Mouse (Mus musculus) midbrain, postnatal 0 days (tissue): ENCODE data around the gene Ryr2. TPM values are rescaled to one million over a fixed set of nuclear protein-coding genes. Genes with fewer than 3 reads are reported as not detected.
"Not testable (repeated sequence)": the region's sequence is repeated elsewhere in the genome, so short reads cannot be mapped to it uniquely, and the experiment has no call there.

Experiments used
- ATAC-seq: fragments of 200-750 bp; cut with Nextera tagmentation; 2 replicates; pipeline ENCODE4 v1.8.0; 2017; ENCODE audit warnings: moderate number of reproducible peaks, mild to moderate bottlenecking, moderate TSS enrichment, moderate library complexity; ENCODE audit not compliant: low FRiP score
- DNase-seq: peaks from one replicate; pipeline ENCODE4 v3.0.0-alpha.2; 2015; ENCODE audit warnings: low spot score
- H3K27ac ChIP-seq: fragments of 300-500 bp; sonication (generic); 2 replicates; pipeline ENCODE4 v1.5.1; 2014; ENCODE audit warnings: low read depth, mild to moderate bottlenecking, low read length, mixed read lengths
- H3K27me3 ChIP-seq: fragments of 300-500 bp; sonication (generic); 2 replicates; pipeline ENCODE4 v1.6.1; 2014; ENCODE audit warnings: low read length, control low read depth, mixed read lengths; ENCODE audit not compliant: insufficient read depth
- H3K36me3 ChIP-seq: fragments of 300-500 bp; sonication (generic); 2 replicates; pipeline ENCODE4 v1.6.1; 2014; ENCODE audit warnings: low read length, control low read depth, mixed read lengths; ENCODE audit not compliant: insufficient read depth
- H3K4me1 ChIP-seq: fragments of 300-500 bp; sonication (generic); 2 replicates; pipeline ENCODE4 v1.6.1; 2014; ENCODE audit warnings: mild to moderate bottlenecking, control low read depth, antibody characterized with exemption, low read length, mixed read lengths; ENCODE audit not compliant: insufficient read depth
- H3K4me2 ChIP-seq: fragments of 300-500 bp; sonication (generic); 2 replicates; pipeline ENCODE4 v1.6.1; 2014; ENCODE audit warnings: low read depth, mild to moderate bottlenecking, low read length, mixed read lengths; ENCODE audit not compliant: poor library complexity, severe bottlenecking
- H3K4me3 ChIP-seq: fragments of 300-500 bp; sonication (generic); 2 replicates; pipeline ENCODE4 v1.5.1; 2014; ENCODE audit warnings: low read depth, mild to moderate bottlenecking, low read length, moderate library complexity
- H3K9ac ChIP-seq: fragments of 300-500 bp; sonication (generic); replicated peaks from 2 replicates; pipeline ENCODE4 v1.6.1; 2014; ENCODE audit warnings: mild to moderate bottlenecking, low read length, moderate library complexity, mixed read lengths; ENCODE audit not compliant: poor library complexity, severe bottlenecking
- H3K9me3 ChIP-seq: fragments of 300-500 bp; sonication (generic); 2 replicates; pipeline ENCODE4 v1.6.1; 2016; ENCODE audit warnings: low read length, control low read depth
- CTCF ChIP-seq: IDR thresholded peaks from 2 replicates; pipeline ENCODE4 v1.5.1; 2016; ENCODE audit warnings: antibody characterized with exemption, mild to moderate bottlenecking
- WGBS: fragments of 180-500 bp; shearing (Covaris S2); extraction: QIAGEN DNeasy Blood & Tissue Kit; methylation state at CpG from one replicate; pipeline ENCODE4 v1.1.7; 2014; 5-methylcytosine and 5-hydroxymethylcytosine counted together
- polyA plus RNA-seq: library from polyadenylated mRNA; unstranded; fragments of >200 nt; fragmentation: Nextera tagmentation; extraction: Ambion mirVana; gene quantifications from 2 replicates; pipeline ENCODE4 v1.2.1, GENCODE M21; 2015
- total RNA-seq: library from RNA; depleted of rRNA; stranded (reverse); fragments of >200 nt; gene quantifications from 2 replicates; pipeline ENCODE4 v1.2.3, GENCODE M21; 2014

Gene Ryr2
- total and polyA plus RNA-seq, 2 experiments from 2014 or later, result 3.5 to 22.5 TPM

GRCm38 (mm10) chr13:11941724-11942123 lies 165.0 kb downstream of the Ryr2 start:
- no peak overlapping the region for H3K4me2 ChIP-seq
- no peak overlapping the region for H3K27ac ChIP-seq
- no peaks in the 10 kb centered on the region for H3K27me3 ChIP-seq
- no peaks in the 10 kb centered on the region for H3K4me1 ChIP-seq
- H3K9me3 ChIP-seq, result no peaks in the 10 kb centered on the region
- H3K4me3 ChIP-seq, result no peak overlapping the region
- DNase-seq (no peak), ATAC-seq (no peak)
- WGBS, result 78% methylated on average over 4 of the region's 4 CpGs
- no peak overlapping the region for H3K9ac ChIP-seq
- no peaks in the 10 kb centered on the region for H3K36me3 ChIP-seq
- TF ChIP-seq CTCF, result no peak

- not testable (repeated sequence) for H3K9me3 ChIP-seq, ATAC-seq, H3K4me3 ChIP-seq, DNase-seq, H3K27me3 ChIP-seq, H3K27ac ChIP-seq, H3K36me3 ChIP-seq, H3K9ac ChIP-seq, H3K4me2 ChIP-seq, H3K4me1 ChIP-seq
- 51% methylated on average over 3 of the region's 3 CpGs for WGBS
Measured at GRCm38 (mm10) chr13:11934297-11935060, 172.3 kb downstream of the Ryr2 start.

- no peak for DNase-seq
- TF ChIP-seq CTCF, result no peak
- no peak for ATAC-seq
- Histone ChIP-seq H3K9ac (no peak overlapping the region), H3K4me1 (no peaks in the 10 kb centered on the region), H3K27me3 (no peaks in the 10 kb centered on the region), H3K27ac (no peak overlapping the region), H3K4me2 (no peak overlapping the region), H3K4me3 (no peak overlapping the region), H3K9me3 (no peaks in the 10 kb centered on the region), H3K36me3 (no peaks in the 10 kb centered on the region)
Measured at GRCm38 (mm10) chr13:11933334-11933733, 173.4 kb downstream of the Ryr2 start.

- TF ChIP-seq CTCF, result no peak
- no peaks in the 10 kb centered on the region for H3K4me1 ChIP-seq
- DNase-seq, result no peak
- H3K9ac ChIP-seq, result no peak overlapping the region
- no peak overlapping the region for H3K4me3 ChIP-seq
- no peak overlapping the region for H3K27ac ChIP-seq
- WGBS, result 93% methylated on average over 3 of the region's 3 CpGs
- H3K36me3 ChIP-seq, result no peaks in the 10 kb centered on the region
- H3K4me2 ChIP-seq, result no peak overlapping the region
- 0 out of 2 replicates have a peak, but pooled peaks cover 2% of the 10 kb centered on the region for H3K9me3 ChIP-seq
- ATAC-seq, result no peak
- H3K27me3 ChIP-seq, result no peaks in the 10 kb centered on the region
Measured at GRCm38 (mm10) chr13:11928709-11929108, 178.0 kb downstream of the Ryr2 start.

GRCm38 (mm10) chr13:11927727-11928126 lies 179.0 kb downstream of the Ryr2 start:
- TF ChIP-seq CTCF, result peak; percentile 37
- no peak overlapping the region for H3K27ac ChIP-seq

GRCm38 (mm10) chr13:11926720-11927500 lies 179.8 kb downstream of the Ryr2 start:
- DNase-seq, result peak; percentile 69
- H3K4me1 ChIP-seq, result no peaks in the 10 kb centered on the region
- TF ChIP-seq CTCF, result no peak
- H3K27me3 ChIP-seq, result no peaks in the 10 kb centered on the region
- no peak overlapping the region for H3K9ac ChIP-seq
- H3K4me3 ChIP-seq, result no peak overlapping the region
- ATAC-seq, result no peak
- no peak overlapping the region for H3K27ac ChIP-seq
- H3K4me2 ChIP-seq, result no peak overlapping the region
- H3K9me3 ChIP-seq, result 0 out of 2 replicates have a peak, but pooled peaks cover 2% of the 10 kb centered on the region
- WGBS, result 64% methylated on average over 11 of the region's 11 CpGs
- H3K36me3 ChIP-seq, result no peaks in the 10 kb centered on the region

More at GRCm38 (mm10) chr13:11927727-11928126, 179.0 kb downstream of the Ryr2 start:
- H3K4me2 ChIP-seq, result no peak overlapping the region
- no peak overlapping the region for H3K9ac ChIP-seq
- no peak for ATAC-seq
- no peak for DNase-seq
- H3K4me1 ChIP-seq, result no peaks in the 10 kb centered on the region
- no peaks in the 10 kb centered on the region for H3K36me3 ChIP-seq
- H3K27me3 ChIP-seq, result no peaks in the 10 kb centered on the region
- H3K4me3 ChIP-seq, result no peak overlapping the region
- H3K9me3 ChIP-seq, result 0 out of 2 replicates have a peak, but pooled peaks cover 2% of the 10 kb centered on the region
- 90% methylated on average over 4 of the region's 4 CpGs for WGBS
